ENCODE assay signal across 9 mouse cellular contexts in genomic region chr13:21981803-21982193, GRCm38 (mm10). TPM values are rescaled to one million over a fixed set of nuclear protein-coding genes. Genes with fewer than 3 reads are reported as not detected.
DNase-seq lines count a peak whose midpoint lies in the region; ATAC-seq and TF ChIP-seq lines count a peak whose summit lies in the region.
"Had no signal": no experiment of that assay in that cellular context is flagged by ENCODE, and none has a peak within 500 bp of the region (broad histone marks: within the 10 kb centered on the region; RNA-seq: fewer than 3 reads in every experiment).

No protein-coding gene starts in this region.

- peaks cover 19% of the 10 kb centered on the region for H3K4me1 ChIP-seq in megakaryocyte, embryonic 14.5 days
- peaks cover 10% of the 10 kb centered on the region; the same call in 1 of the 2 replicates for H3K4me1 ChIP-seq in liver, embryonic 12.5 days
- H3K4me1 ChIP-seq in stomach, postnatal 0 days (replicated peaks; ENCODE audit: control insufficient read depth, insufficient read depth): 0 out of 2 replicates have a peak, but pooled peaks cover 4% of the 10 kb centered on the region

- H3K9me3 ChIP-seq in megakaryocyte, embryonic 14.5 days: peaks cover 5% of the 10 kb centered on the region; the same call in 1 of the 2 replicates
- H3K9me3 ChIP-seq in liver, embryonic 12.5 days (replicated peaks): no peaks in the 10 kb centered on the region
- H3K9me3 ChIP-seq in stomach, postnatal 0 days (ENCODE audit: control insufficient read depth, low read length): no peaks in the 10 kb centered on the region

- no peak for TF ChIP-seq CTCF in stomach, postnatal 0 days (IDR thresholded peaks at IDR 0.05; ENCODE audit: low read depth)

- WGBS in liver, embryonic 12.5 days (ENCODE audit: insufficient replicate concordance): 6% methylated on average over 17 of the region's 17 CpGs
- WGBS in stomach, postnatal 0 days: 17% methylated on average over 17 of the region's 17 CpGs

- peaks cover 80% of the 10 kb centered on the region for H3K27me3 ChIP-seq in megakaryocyte, embryonic 14.5 days (replicated peaks)
- H3K27me3 ChIP-seq in liver, embryonic 12.5 days (replicated peaks): peaks cover 83% of the 10 kb centered on the region
- 0 out of 2 replicates have a peak, but pooled peaks cover 2% of the 10 kb centered on the region for H3K27me3 ChIP-seq in stomach, postnatal 0 days (ENCODE audit: control insufficient read depth, insufficient read depth, low read length)

- no peak overlapping the region for H3K27ac ChIP-seq in liver, embryonic 12.5 days
- H3K27ac ChIP-seq in stomach, postnatal 0 days (replicated peaks): no peak overlapping the region

- peak overlapping the region; percentile 70 for H3K4me2 ChIP-seq in liver, embryonic 12.5 days
- H3K4me2 ChIP-seq in stomach, postnatal 0 days (replicated peaks; ENCODE audit: low read depth): peak overlapping the region; percentile 90

- H3K4me3 ChIP-seq in megakaryocyte, embryonic 14.5 days (replicated peaks): peak overlapping the region; percentile 87
- peak overlapping the region; percentile 52 for H3K4me3 ChIP-seq in liver, embryonic 12.5 days
- peak overlapping the region; percentile 53 for H3K4me3 ChIP-seq in stomach, postnatal 0 days (ENCODE audit: low read depth, low read length)

- ATAC-seq in megakaryocyte, adult 5-6 weeks (ENCODE audit: poor library complexity, severe bottlenecking): no peak
- no peak for ATAC-seq in liver, embryonic 12.5 days
- ATAC-seq in stomach, postnatal 0 days (ENCODE audit: low FRiP score, low TSS enrichment): no peak

- DNase-seq in embryo, embryonic 10 days (ENCODE audit: low spot score): peak; percentile 43
- no peak for DNase-seq in embryo, embryonic 11 days
- no peak for DNase-seq in stomach, postnatal 0 days (ENCODE audit: low spot score)
- DNase-seq in adrenal gland, postnatal 10 days: no peak
- DNase-seq in lung, postnatal 25 days (ENCODE audit: low spot score): no peak

- TF ChIP-seq EP300 in stomach, postnatal 0 days (optimal IDR thresholded peaks at IDR 0.05): no peak

- no peaks in the 10 kb centered on the region for H3K36me3 ChIP-seq in megakaryocyte, embryonic 14.5 days (replicated peaks; ENCODE audit: low read length)
- H3K36me3 ChIP-seq in liver, embryonic 12.5 days: no peaks in the 10 kb centered on the region
- no peaks in the 10 kb centered on the region for H3K36me3 ChIP-seq in stomach, postnatal 0 days (ENCODE audit: control insufficient read depth, insufficient read depth, low read length)

- H3K9ac ChIP-seq in liver, embryonic 12.5 days: no peak overlapping the region; the same call in 1 of the 2 replicates
- peak overlapping the region; percentile 65 for H3K9ac ChIP-seq in stomach, postnatal 0 days (ENCODE audit: low read length)

RNA-seq across cellular contexts. Expression of gene Pom121l2, which starts 0.8 kb away (rescaled TPM):
- not detected in 2 replicates for polyA plus RNA-seq in megakaryocyte, embryonic 14.5 days (2012; ENCODE audit: insufficient read depth, low replicate concordance)
- not detected in 2 replicates for total RNA-seq in megakaryocyte, adult 5-6 weeks (2015)
- total RNA-seq in megakaryocyte, adult 5-6 weeks (2017): not detected in 2 replicates
- polyA plus RNA-seq in liver, embryonic 12.5 days (2016; fragmentation: Nextera tagmentation; extraction: Ambion mirVana): not detected in 2 replicates
- 0.05 TPM in 1 of 2 replicates, not detected in the other for polyA plus RNA-seq in stomach, postnatal 0 days (2015; fragmentation: Nextera tagmentation; extraction: Ambion mirVana)
- not detected for total RNA-seq in adrenal gland, postnatal 10 days (2021)
- total RNA-seq: layer of hippocampus, postnatal 25 days had no signal

RNA-seq across cellular contexts. Expression of gene Prss16, which starts 27.7 kb away (rescaled TPM):
- 0.81 TPM in 1 of 2 replicates, not detected in the other for polyA plus RNA-seq in megakaryocyte, embryonic 14.5 days (2012; ENCODE audit: insufficient read depth, low replicate concordance)
- total RNA-seq in megakaryocyte, adult 5-6 weeks (2015): 3.7 and 4.3 TPM in 2 replicates
- total RNA-seq in megakaryocyte, adult 5-6 weeks (2017): 2.8 and 5.2 TPM in 2 replicates
- 0.22 and 0.33 TPM in 2 replicates for polyA plus RNA-seq in liver, embryonic 12.5 days (2016; fragmentation: Nextera tagmentation; extraction: Ambion mirVana)
- 0.51 and 0.65 TPM in 2 replicates for polyA plus RNA-seq in stomach, postnatal 0 days (2015; fragmentation: Nextera tagmentation; extraction: Ambion mirVana)
- not detected for total RNA-seq in adrenal gland, postnatal 10 days (2021)

RNA-seq across cellular contexts. Expression of gene Zfp184, which starts 36.9 kb away (rescaled TPM):
- not detected in 2 replicates for polyA plus RNA-seq in megakaryocyte, embryonic 14.5 days (2012; ENCODE audit: insufficient read depth, low replicate concordance)
- 0.23 and 0.36 TPM in 2 replicates for total RNA-seq in megakaryocyte, adult 5-6 weeks (2015)
- 0.65 TPM in 1 of 2 replicates, not detected in the other for total RNA-seq in megakaryocyte, adult 5-6 weeks (2017)
- polyA plus RNA-seq in liver, embryonic 12.5 days (2016; fragmentation: Nextera tagmentation; extraction: Ambion mirVana): 1.9 and 2.5 TPM in 2 replicates
- 1.4 and 1.6 TPM in 2 replicates for polyA plus RNA-seq in stomach, postnatal 0 days (2015; fragmentation: Nextera tagmentation; extraction: Ambion mirVana)
- total RNA-seq in adrenal gland, postnatal 10 days (2021): 1 to 10 TPM; 2.0 to 2.4 TPM

RNA-seq across cellular contexts. Expression of gene Hist1h2ah, which starts 53.6 kb away (rescaled TPM):
- polyA plus RNA-seq in megakaryocyte, embryonic 14.5 days (2012; ENCODE audit: insufficient read depth, low replicate concordance): 89.8 and 975 TPM in 2 replicates
- total RNA-seq in megakaryocyte, adult 5-6 weeks (2015): 0.91 and 1.1 TPM in 2 replicates
- total RNA-seq in megakaryocyte, adult 5-6 weeks (2017): 48.2 and 145 TPM in 2 replicates
- 9.3 and 17.8 TPM in 2 replicates for polyA plus RNA-seq in liver, embryonic 12.5 days (2016; fragmentation: Nextera tagmentation; extraction: Ambion mirVana)
- polyA plus RNA-seq in stomach, postnatal 0 days (2015; fragmentation: Nextera tagmentation; extraction: Ambion mirVana): 2.1 TPM in 1 of 2 replicates, not detected in the other
- total RNA-seq in adrenal gland, postnatal 10 days (2021): 100 to 1,000 TPM; 239 to 319 TPM

RNA-seq across cellular contexts. Expression of gene Hist1h2bk, which starts 53.9 kb away (rescaled TPM):
- 7.0 TPM in 1 of 2 replicates, not detected in the other for polyA plus RNA-seq in megakaryocyte, embryonic 14.5 days (2012; ENCODE audit: insufficient read depth, low replicate concordance)
- 78.9 and 108 TPM in 2 replicates for total RNA-seq in megakaryocyte, adult 5-6 weeks (2015)
- 1,539 and 1,747 TPM in 2 replicates for total RNA-seq in megakaryocyte, adult 5-6 weeks (2017)
- 4.4 and 4.8 TPM in 2 replicates for polyA plus RNA-seq in liver, embryonic 12.5 days (2016; fragmentation: Nextera tagmentation; extraction: Ambion mirVana)
- polyA plus RNA-seq in stomach, postnatal 0 days (2015; fragmentation: Nextera tagmentation; extraction: Ambion mirVana): 0.35 and 0.99 TPM in 2 replicates
- total RNA-seq in adrenal gland, postnatal 10 days (2021): 100 to 1,000 TPM; 299 to 338 TPM
